Mouse (Mus musculus) kidney, adult 2 months (tissue): Measurements from ENCODE around the gene Cep131.

Source experiments
- CTCF ChIP-seq: fragments of 200-500 bp; conservative IDR thresholded peaks from 2 replicates; pipeline ENCODE4 v1.5.1; 2011; ENCODE audit warnings: low read depth, mild to moderate bottlenecking, control low read depth, low read length, moderate library complexity, mixed read lengths; ENCODE audit not compliant: insufficient read depth, insufficient read length
- POLR2A ChIP-seq: fragments of 200-500 bp; IDR thresholded peaks from one replicate; pipeline ENCODE4 v1.6.1; 2011; ENCODE audit warnings: low read depth, low read length, control low read depth

GRCm38 (mm10) chr11:120069261-120069660, 17.4 kb downstream of the Cep131 start:
- no peak for TF ChIP-seq CTCF
- no peak for TF ChIP-seq POLR2A
